Mouse (Mus musculus): ENCODE measurements around the gene Ikzf5. TPM values are rescaled to one million over a fixed set of nuclear protein-coding genes. Genes with fewer than 3 reads are reported as not detected.
"Not testable (repeated sequence)": the region's sequence is repeated elsewhere in the genome, so short reads cannot be mapped to it uniquely, and the experiment has no call there.

Ikzf5 gene
- polyA plus RNA-seq (2015; fragmentation: Nextera tagmentation; extraction: Ambion mirVana), result 14.8 and 15.0 TPM in 2 replicates

DNA sequence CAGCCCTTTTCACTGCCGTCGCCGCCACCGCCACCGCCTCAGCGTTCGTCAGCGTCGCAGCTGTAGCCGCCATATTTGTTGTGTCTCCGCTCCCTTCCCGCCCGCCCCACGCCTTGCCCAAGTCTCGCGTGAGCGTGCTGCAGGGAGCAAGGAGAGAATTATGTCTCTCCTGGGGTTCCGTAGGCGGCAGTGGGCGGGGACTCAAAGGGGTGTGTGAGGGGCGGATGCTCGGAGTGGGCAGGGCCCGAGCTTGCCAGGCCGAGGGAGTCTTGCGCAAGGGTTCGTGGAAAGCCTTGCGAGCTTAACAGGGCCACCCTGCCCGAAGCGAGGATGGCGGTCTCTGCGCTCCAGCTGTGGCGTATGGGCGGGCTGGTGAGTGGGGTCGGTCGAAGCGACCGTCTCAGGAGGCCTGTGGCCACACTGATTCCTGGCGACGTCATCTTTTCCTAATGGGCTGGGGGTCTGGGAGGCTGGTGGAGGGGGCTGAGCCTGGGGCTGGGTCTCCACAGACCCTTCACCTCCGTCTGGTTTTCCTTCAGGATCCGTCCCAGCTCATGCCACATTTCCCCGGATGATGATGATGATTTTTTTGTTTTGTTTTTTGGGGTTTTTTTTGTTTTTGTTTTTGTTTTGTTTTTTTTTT lies at the start of gene Ikzf5, which contains the start of gene Acadsb:
Ikzf5 (minus strand) TSS at position 106 of the 643 bp plus-strand sequence.
Acadsb (plus strand) TSS at position 186 of the 643 bp plus-strand sequence.
- under 1% methylated on average over 42 of the region's 42 CpGs for WGBS
- peak within 1 kb of the TSS; percentile 96 for H3K4me3 ChIP-seq
- peaks cover 23% of the 10 kb centered on the region for H3K4me1 ChIP-seq
- no peaks in the 10 kb centered on the region for H3K9me3 ChIP-seq
- peak within 1 kb of the TSS; percentile 72 for H3K27ac ChIP-seq
- peak; percentile 99 for ATAC-seq (ENCODE audit: low FRiP score, low read depth)
- H3K36me3 ChIP-seq, result no peaks in the 10 kb centered on the region
- H3K9ac ChIP-seq, result peak within 1 kb of the TSS; percentile 96
- no peaks in the 10 kb centered on the region for H3K27me3 ChIP-seq
- peak within 1 kb of the TSS; percentile 89 for H3K4me2 ChIP-seq (replicated peaks)

DNA sequence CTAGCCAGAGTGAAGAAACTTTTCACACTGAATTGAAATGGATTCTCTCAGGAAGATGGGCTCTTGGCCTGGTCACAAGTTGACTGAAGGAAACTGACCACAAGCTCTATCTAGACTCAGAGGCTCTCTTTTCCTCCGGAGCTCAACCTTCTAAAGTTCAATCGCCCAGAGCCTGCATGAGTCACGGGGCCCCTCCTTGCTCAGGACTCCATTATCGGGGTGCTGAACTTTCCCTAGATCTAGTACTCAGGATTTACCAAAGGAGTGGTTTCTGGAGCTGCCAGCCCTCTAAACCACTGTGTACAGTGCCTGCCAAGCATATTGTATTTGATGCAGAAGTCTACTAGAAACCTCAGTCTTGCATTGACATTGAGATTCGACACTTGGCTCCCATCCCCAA lies 46.4 kb upstream of the Ikzf5 start:
- Histone ChIP-seq H3K4me3 (no peak overlapping the region), H3K9ac (no peak overlapping the region), H3K9me3 (no peaks in the 10 kb centered on the region), H3K27me3 (no peaks in the 10 kb centered on the region), H3K36me3 (no peaks in the 10 kb centered on the region), H3K27ac (no peak overlapping the region), H3K4me1 (no peaks in the 10 kb centered on the region), H3K4me2 (replicated peaks) (no peak overlapping the region)
- WGBS, result 82% methylated on average over 5 of the region's 5 CpGs
- no peak for ATAC-seq (ENCODE audit: low FRiP score, low read depth)

DNA sequence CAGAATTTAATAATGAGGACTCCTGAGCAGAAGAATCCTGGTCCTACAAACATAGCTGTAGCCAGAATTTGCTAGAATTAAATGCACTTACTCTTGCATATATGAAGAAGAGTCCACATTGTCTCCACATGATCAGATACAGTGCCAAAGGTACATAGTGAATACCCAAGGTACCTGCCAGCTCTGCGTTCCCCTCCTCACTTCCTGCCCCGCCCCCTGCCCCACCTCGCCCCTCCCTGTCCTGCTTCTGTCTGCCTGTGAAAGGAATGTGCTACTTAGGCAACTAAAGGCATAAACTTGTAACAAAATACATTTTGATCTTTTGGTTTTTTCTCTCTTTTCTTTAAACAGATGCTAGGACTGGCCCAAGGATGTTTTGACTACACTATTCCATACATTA lies 26.7 kb upstream of the Ikzf5 start:
- no peak overlapping the region for H3K4me2 ChIP-seq (replicated peaks)
- peaks cover 22% of the 10 kb centered on the region for H3K36me3 ChIP-seq

DNA sequence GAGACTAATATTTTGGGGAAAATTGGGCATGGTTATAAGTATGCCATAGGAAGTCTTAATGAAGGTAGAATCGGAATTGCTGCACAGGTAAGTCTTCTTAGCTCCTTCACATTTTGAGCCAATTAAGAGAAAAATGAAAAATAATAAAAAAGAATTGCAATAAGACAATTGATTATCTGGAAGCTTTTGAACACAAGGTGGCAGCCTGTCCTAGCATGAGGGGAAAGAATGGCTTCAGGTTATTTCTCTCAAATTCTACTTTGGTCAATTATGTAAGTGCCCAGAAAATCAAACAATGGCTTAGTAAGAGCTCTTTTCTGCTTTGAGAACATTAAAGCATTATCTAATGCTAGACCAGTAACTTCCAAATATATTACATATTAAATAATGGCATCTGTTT lies 24.0 kb upstream of the Ikzf5 start:
- Histone ChIP-seq H3K36me3 (peaks cover 28% of the 10 kb centered on the region), H3K4me3 (no peak overlapping the region), H3K9ac (no peak overlapping the region), H3K27me3 (no peaks in the 10 kb centered on the region), H3K4me1 (no peaks in the 10 kb centered on the region), H3K9me3 (no peaks in the 10 kb centered on the region), H3K4me2 (replicated peaks) (no peak overlapping the region), H3K27ac (no peak overlapping the region)
- ATAC-seq (ENCODE audit: low FRiP score, low read depth), result no peak
- 88% methylated on average over 1 of the region's 1 CpGs for WGBS

More for the DNA sequence above, 26.7 kb upstream of the Ikzf5 start:
- no peaks in the 10 kb centered on the region for H3K9me3 ChIP-seq
- 62% methylated on average over 3 of the region's 3 CpGs for WGBS
- H3K4me3 ChIP-seq, result no peak overlapping the region
- no peaks in the 10 kb centered on the region for H3K4me1 ChIP-seq
- ATAC-seq (ENCODE audit: low FRiP score, low read depth), result no peak
- no peak overlapping the region for H3K9ac ChIP-seq
- H3K27me3 ChIP-seq, result no peaks in the 10 kb centered on the region
- no peak overlapping the region for H3K27ac ChIP-seq

DNA sequence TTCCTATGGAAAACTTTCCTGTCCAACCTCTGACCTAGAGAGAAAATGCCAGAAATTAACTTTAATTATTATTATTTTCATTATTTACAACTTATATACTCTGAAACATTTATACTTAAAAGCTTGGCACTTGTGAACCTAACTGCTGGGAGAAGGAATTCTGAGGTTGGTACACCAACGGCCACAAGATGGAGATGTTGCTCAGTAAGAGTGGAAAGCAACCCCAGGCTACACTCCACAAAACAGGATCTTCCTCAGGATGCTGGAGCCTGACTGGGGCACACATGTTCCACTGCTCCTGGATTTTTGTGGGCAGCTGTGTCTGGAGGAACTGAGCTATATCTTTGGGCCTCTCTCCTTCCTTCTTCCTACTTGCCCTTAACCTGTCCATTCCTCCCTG lies 21.9 kb upstream of the Ikzf5 start:
- Histone ChIP-seq H3K9ac (no peak overlapping the region), H3K27me3 (no peaks in the 10 kb centered on the region), H3K4me1 (no peaks in the 10 kb centered on the region), H3K4me3 (no peak overlapping the region), H3K36me3 (peaks cover 36% of the 10 kb centered on the region), H3K9me3 (no peaks in the 10 kb centered on the region), H3K27ac (no peak overlapping the region), H3K4me2 (replicated peaks) (no peak overlapping the region)
- ATAC-seq (ENCODE audit: low FRiP score, low read depth), result no peak
- 17% methylated on average over 1 of the region's 1 CpGs for WGBS

DNA sequence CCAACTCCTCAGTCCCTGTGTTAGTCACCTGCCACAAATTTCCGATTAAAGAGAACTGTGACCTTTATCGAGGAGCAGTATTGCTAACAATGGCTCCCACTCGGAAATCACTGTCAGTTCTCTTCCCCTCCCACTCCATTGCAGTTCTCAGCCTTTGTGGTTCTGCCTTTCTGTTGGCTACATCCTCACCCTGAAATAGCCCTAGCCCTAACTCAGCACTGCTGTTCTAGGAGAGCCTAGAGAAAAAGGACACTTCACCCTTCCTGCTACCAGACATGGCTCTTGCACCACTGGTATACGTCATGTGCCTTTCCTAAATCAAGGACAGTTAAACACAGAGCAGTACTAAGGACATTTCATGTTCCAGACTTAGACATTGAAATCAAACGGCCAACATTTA lies 17.0 kb upstream of the Ikzf5 start:
- Histone ChIP-seq H3K27ac (no peak overlapping the region), H3K9ac (no peak overlapping the region), H3K9me3 (no peaks in the 10 kb centered on the region; the same call in 1 of the 2 replicates), H3K36me3 (peaks cover 42% of the 10 kb centered on the region), H3K4me1 (no peaks in the 10 kb centered on the region), H3K4me2 (replicated peaks) (no peak overlapping the region), H3K27me3 (no peaks in the 10 kb centered on the region), H3K4me3 (no peak overlapping the region)
- 90% methylated on average over 5 of the region's 5 CpGs for WGBS
- ATAC-seq (ENCODE audit: low FRiP score, low read depth), result no peak

DNA sequence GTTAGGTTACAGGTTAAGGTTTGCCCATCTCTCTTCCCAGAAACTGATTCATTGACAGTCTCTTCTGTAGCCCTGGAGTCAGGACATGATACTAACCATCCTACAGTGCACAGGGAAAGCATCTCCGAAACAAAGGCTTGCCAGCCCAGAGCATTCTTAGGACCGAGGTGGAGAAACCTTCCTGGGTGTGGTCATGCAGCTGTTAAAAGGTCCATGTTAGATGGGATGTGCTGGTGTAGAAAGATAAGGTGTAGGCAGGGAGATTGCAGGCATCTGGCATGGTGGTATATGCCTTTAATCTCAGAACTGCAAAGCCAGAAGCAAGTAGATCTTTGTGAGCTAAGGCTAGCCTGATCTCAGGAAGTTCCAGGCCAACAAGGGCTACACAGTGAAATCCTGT lies 14.6 kb upstream of the Ikzf5 start:
- no peaks in the 10 kb centered on the region; the same call in 1 of the 2 replicates for H3K9me3 ChIP-seq
- H3K4me3 ChIP-seq, result no peak overlapping the region
- H3K9ac ChIP-seq, result no peak overlapping the region
- no peak overlapping the region for H3K27ac ChIP-seq
- 86% methylated on average over 2 of the region's 2 CpGs for WGBS
- H3K36me3 ChIP-seq, result peaks cover 25% of the 10 kb centered on the region
- H3K4me1 ChIP-seq, result no peaks in the 10 kb centered on the region; the same call in 1 of the 2 replicates
- no peak overlapping the region for H3K4me2 ChIP-seq (replicated peaks)
- ATAC-seq (ENCODE audit: low FRiP score, low read depth), result no peak
- H3K27me3 ChIP-seq, result no peaks in the 10 kb centered on the region

DNA sequence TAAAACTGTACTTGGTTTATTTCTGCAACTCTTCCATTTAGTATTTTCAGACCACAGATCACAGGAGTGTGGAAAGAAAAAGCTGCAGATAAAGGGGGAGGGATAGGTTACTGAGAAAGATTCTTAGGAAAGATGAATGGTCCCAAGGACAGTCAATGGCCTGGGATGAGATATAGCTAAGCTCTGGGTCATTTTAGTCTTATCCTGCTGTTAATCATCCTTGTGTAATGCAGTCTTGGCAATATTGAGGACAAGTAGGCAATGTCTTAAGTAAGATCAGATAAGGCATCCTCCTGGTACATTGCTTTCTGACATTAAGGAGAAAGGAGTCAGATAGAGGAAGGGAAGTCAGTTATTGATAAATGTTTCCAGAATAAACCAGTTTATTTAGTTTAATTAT lies 7.3 kb upstream of the Ikzf5 start:
- Histone ChIP-seq H3K4me3 (no peak overlapping the region), H3K4me1 (no peaks in the 10 kb centered on the region; the same call in 1 of the 2 replicates), H3K27me3 (no peaks in the 10 kb centered on the region), H3K36me3 (no peaks in the 10 kb centered on the region), H3K4me2 (replicated peaks) (no peak overlapping the region), H3K27ac (no peak overlapping the region), H3K9ac (no peak overlapping the region), H3K9me3 (no peaks in the 10 kb centered on the region)
- no peak for ATAC-seq (ENCODE audit: low FRiP score, low read depth)

DNA sequence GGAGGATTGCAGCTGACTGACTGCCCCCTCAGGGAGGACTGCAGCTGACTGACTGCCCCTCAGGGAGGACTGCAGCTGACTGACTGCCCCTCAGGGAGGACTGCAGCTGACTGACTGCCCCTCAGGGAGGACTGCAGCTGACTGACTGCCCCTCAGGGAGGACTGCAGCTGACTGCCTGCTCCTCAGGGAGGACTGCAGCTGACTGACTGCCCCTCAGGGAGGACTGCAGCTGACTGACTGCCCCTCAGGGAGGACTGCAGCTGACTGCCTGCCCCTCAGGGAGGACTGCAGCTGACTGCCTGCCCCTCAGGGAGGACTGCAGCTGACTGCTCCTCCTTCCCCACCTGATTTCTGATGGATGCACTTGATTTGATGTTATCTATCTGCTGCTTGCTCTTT lies 6.4 kb upstream of the Ikzf5 start:
- not testable (repeated sequence) for H3K9ac ChIP-seq; H3K27ac ChIP-seq; H3K27me3 ChIP-seq; H3K36me3 ChIP-seq; H3K4me2 ChIP-seq (replicated peaks); ATAC-seq (ENCODE audit: low FRiP score, low read depth); H3K9me3 ChIP-seq; H3K4me1 ChIP-seq; H3K4me3 ChIP-seq

DNA sequence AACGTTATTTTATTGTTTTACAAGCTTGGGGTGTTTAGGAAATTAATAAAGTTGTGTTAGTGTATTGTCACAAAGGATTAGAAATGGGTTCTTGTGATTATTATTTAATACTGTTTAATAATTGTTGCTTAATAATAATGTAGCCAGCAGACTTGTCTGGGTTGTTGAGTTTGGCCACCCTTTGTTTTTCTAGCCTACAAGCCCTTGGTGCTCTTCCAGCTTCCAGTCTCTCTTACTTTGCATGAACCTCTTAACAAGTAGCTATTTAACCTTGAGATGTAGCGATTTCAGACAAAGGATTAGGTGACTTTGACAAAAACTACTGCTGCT lies 1.6 kb upstream of the Ikzf5 start:
- no peaks in the 10 kb centered on the region for H3K36me3 ChIP-seq
- H3K27me3 ChIP-seq, result no peaks in the 10 kb centered on the region
- no peak overlapping the region; the same call in 1 of the 2 replicates for H3K9ac ChIP-seq
- no peaks in the 10 kb centered on the region for H3K9me3 ChIP-seq
- 18% methylated on average over 2 of the region's 2 CpGs for WGBS
- H3K27ac ChIP-seq, result no peak overlapping the region
- ATAC-seq (ENCODE audit: low FRiP score, low read depth), result no peak
- peak overlapping the region; percentile 89 for H3K4me2 ChIP-seq (replicated peaks)
- peaks cover 23% of the 10 kb centered on the region for H3K4me1 ChIP-seq
- H3K4me3 ChIP-seq, result peak overlapping the region; percentile 96; the same call in 1 of the 2 replicates

DNA sequence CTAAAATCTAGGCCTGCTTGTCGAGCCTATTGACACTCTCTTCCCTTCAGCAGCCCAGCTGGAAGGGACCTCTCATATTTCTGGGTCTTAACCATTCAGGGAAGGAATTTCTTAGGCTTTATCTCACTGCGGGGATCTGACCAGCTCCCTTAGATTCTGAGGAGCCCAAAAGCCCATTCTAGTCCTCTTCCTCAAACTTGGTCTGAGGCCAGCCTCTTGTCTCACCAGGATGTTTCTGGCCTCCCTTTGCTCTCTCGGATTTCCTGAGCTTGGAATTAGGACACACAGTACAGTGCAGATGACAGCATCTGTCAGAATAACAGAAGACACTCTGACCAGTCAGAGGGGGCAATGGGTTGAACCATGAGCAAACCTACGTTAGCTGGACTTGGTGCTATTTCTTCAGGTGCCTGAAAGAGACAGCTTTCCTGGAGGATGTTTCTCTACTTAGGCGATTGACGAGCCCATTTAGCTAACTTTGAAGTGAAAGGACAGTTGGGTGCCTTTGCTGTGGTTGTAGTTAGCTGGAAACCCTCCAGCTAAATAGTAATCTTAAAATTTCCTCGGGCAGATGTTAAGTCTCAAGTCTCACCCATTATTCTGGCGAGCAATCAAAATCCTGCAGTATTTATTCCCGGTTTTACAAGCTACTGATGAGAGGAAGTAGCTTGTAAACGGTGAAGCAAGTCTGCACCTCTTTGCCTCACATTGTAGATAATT lies 1.1 kb upstream of the Ikzf5 start:
- peak overlapping the region; percentile 89 for H3K4me2 ChIP-seq (replicated peaks)
- H3K36me3 ChIP-seq, result no peaks in the 10 kb centered on the region
- no peak for ATAC-seq (ENCODE audit: low FRiP score, low read depth)
- H3K9ac ChIP-seq, result peak overlapping the region; percentile 96
- H3K4me3 ChIP-seq, result peak overlapping the region; percentile 96
- WGBS, result 19% methylated on average over 10 of the region's 10 CpGs
- no peaks in the 10 kb centered on the region for H3K27me3 ChIP-seq
- H3K9me3 ChIP-seq, result no peaks in the 10 kb centered on the region
- H3K4me1 ChIP-seq, result peaks cover 23% of the 10 kb centered on the region
- no peak overlapping the region for H3K27ac ChIP-seq

DNA sequence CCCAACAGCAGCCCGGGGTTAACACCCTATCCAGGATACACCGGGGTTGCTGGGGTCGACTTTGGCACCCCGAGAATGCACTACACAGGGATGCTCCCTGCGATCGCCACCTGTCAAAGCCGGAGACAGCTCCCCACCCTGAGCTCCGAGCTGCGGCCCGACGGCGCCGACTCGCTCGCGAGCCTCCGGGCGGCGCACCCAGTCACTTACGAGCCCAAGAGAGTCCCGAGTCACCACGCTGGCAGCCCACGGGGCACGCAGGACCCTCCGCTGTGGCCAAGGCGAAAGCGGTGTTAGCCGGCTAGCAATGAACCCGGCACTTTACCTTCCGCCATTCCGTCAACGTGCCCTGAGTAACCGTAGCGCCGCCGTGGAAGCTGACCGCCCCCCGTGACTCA lies 334 bp downstream of the Ikzf5 start:
- H3K36me3 ChIP-seq, result no peaks in the 10 kb centered on the region
- H3K27me3 ChIP-seq, result no peaks in the 10 kb centered on the region
- peak overlapping the region; percentile 96 for H3K9ac ChIP-seq
- H3K4me2 ChIP-seq (replicated peaks), result peak overlapping the region; percentile 89
- WGBS, result under 1% methylated on average over 33 of the region's 38 CpGs
- peak overlapping the region; percentile 72 for H3K27ac ChIP-seq
- peaks cover 23% of the 10 kb centered on the region for H3K4me1 ChIP-seq
- H3K9me3 ChIP-seq, result no peaks in the 10 kb centered on the region
- peak; percentile 73 for ATAC-seq (ENCODE audit: low FRiP score, low read depth)
- H3K4me3 ChIP-seq, result peak overlapping the region; percentile 96
